Mouse (Mus musculus) embryo, embryonic 10 days (tissue): ENCODE results near the gene Isca1.
"Not testable (repeated sequence)": the region's sequence is repeated elsewhere in the genome, so short reads cannot be mapped to it uniquely, and the experiment has no call there.

ENCODE experiments used
- DNase-seq: peaks from one replicate; pipeline ENCODE4 v3.0.0-alpha.2; 2015; ENCODE audit warnings: low spot score

Isca1 gene

GRCm38 (mm10) chr13:59746711-59747110, 22.9 kb downstream of the Isca1 start, which contains the start of gene 1700014D04Rik:
TSS of gene 1700014D04Rik (minus strand) at chr13:59746752.
- no peak for DNase-seq

DNA sequence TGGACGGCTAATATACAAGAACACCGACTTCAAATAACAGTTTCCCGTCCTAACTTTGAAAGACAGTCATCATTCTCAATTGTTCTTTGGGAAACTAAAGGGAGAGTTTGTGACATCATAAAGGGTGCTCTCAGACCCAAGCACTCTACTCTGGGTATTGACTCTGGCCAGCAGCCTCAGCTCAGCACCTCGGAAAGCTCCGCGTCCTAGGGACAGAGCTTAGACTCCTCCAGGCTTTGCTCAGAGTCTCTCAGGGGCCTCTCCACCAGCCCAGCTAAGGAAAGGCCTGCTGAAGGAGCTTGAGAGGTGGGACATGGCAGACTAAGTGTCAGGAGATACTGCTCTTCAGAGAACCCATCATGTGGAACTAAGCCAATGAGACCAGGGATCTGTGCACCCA, 23.4 kb downstream of the Isca1 start:
- DNase-seq, result no peak

DNA sequence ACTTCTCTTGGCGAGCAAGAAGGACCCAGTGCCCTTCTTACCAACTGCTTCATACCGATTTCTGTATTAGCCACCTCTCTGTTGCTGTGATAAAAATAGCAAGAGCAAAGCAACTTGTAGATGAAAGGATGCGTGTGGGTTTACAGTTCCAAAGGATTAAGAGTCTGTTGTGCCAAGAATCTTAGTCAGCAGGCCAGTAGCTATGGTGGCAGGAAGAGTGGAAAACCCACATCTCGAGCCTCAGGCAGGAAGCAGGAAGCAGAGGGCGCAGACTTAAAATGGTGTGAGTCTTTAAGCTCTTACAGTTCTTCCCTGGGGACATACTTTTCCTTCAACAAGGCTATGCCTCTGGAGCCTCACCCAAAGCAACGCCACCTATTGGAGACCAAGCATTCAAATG, 24.1 kb downstream of the Isca1 start:
- DNase-seq, result no peak

DNA sequence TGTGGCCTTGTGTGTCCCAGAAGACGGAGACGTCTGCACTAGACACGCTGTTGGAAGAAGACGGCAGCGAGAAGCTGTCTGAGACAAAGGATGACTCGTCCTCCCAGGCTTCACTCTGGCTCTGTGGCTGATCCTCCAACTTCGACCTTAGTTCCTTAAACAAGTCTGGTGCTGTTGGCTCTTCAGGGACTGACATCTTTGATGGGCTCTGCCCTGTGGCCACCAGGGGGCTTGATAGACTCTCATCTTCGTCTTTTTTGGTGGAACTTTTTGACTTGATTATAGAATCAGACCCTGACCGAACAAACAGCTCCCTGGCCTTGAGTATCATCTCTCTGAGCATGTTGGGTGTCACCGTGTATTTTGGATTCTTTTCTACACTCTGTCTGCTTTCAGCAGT, 27.9 kb downstream of the Isca1 start:
- no peak for DNase-seq

GRCm38 (mm10) chr13:59741096-59741495, 28.5 kb downstream of the Isca1 start:
- DNase-seq, result no peak

DNA sequence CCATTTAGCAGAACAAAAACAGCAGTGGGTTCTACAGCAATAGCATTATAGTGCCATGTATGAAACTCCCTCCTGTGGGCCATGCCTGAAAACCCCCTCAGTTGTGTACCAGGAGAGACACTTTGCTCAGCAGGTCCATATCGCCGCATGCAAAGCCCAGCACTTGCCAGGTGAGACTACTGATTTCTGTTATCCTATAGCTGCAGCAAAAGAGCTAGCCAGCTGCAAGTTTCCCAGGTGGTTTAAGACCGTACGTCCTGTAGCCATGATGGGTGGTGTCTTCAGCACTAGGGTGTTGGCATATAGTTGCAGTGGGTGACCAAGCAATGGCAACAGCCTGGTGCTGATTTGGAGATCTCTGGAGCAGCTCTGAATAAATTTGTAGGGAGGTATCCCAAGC, 30.2 kb downstream of the Isca1 start:
- DNase-seq, result no peak

DNA sequence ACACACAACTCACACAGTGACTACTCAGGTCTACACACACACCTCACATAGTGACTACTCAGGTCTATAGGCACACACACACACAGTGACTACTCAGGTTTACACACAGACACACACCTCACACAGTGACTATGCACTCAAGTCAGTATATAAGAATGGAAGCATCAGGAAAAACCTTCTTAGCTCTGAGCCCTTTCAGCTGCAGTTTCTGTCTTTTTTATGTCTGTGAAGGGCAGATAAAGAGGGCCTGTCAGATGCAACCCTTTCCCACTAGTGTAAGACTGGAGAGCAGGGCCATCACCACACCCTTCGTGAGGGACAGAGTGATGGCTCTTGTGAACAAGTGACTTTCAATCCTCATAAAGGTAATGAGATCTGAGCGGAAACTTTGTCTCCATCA, 31.2 kb downstream of the Isca1 start:
- DNase-seq, result no peak

- peak; percentile 55 for DNase-seq
These were observed 34.4 kb downstream of the Isca1 start for GRCm38 (mm10) chr13:59735190-59735589.

DNA sequence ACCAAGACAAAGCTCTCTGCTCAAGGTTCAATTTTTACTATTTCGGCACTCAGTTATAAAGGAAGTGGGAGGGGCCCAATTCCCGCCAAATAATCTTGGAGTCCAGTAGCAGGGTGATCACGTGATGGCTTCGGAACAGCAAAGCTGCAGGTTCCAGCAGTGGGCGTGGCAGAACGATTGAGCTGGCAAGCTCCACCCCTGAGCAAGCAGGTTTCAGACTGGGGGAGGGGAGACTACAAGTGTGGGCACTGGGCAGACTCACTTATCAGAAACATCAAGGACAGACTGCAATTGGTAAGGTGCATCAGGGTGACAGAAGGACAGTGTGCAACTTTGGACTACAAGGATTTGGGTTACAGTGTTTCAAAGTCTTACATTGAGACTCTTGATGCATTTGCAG, 35.3 kb downstream of the Isca1 start:
- not testable (repeated sequence) for DNase-seq

DNA sequence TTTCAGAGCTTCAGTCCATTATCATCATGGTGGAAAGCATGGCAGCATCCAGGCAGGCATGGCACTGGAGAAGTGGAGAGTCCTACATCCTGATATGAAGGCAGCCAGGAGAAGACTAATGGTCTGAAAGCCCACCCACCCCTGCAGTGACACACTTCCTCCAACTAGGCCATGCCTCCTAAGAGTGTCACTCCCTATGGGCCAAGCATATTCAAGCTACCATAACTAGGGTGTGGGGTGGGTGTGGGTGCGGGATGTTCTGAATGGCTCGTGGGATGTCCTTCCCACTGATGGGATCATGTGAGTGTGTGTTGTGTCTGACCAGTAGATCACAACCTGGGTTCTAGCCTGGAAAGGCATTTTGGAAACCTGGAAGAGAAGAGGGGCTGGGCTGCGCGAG, 35.7 kb downstream of the Isca1 start:
- no peak for DNase-seq

GRCm38 (mm10) chr13:59731652-59732051, 38.0 kb downstream of the Isca1 start, which contains the start of gene Spata31d1d:
TSS of gene Spata31d1d (minus strand) at chr13:59731752.
- DNase-seq, result no peak

GRCm38 (mm10) chr13:59728378-59729093, 41.1 kb downstream of the Isca1 start:
- DNase-seq, result peak; percentile 93

DNA sequence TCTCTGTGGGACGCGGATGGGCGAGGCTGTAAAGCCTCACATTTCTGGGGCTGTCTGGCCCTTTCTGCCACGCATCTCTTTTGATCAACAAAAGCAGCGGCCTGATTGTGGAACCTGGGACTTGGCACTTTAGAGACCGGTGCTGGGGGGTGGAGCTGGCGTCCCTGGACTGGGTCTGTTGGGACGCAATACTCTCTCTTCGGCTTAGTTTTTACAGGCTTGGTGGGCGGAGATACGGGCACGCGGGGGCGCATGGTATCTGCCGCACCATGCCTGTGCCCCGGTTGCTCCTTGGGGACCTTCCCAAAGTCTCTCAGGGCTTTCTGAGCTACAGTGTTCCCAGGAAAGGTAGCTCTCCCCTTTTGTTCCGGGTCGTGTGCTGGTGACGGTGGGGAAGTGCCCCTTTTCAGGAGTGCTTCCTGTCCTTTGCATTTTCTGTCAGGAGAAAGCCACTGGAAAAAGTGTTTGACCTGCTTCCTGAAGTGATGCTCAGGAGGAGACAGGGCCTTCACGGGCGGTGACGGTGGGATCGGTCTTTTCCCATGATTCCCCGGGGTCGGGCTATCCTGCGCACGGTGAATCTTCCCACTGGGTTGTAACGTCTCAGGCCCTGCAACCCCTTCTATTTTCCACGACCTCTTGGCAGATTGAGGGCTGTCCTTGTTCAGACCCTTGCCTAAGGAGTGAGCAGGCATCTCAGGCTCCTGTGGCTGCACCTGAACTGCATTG, 43.3 kb downstream of the Isca1 start:
- no peak for DNase-seq

DNA sequence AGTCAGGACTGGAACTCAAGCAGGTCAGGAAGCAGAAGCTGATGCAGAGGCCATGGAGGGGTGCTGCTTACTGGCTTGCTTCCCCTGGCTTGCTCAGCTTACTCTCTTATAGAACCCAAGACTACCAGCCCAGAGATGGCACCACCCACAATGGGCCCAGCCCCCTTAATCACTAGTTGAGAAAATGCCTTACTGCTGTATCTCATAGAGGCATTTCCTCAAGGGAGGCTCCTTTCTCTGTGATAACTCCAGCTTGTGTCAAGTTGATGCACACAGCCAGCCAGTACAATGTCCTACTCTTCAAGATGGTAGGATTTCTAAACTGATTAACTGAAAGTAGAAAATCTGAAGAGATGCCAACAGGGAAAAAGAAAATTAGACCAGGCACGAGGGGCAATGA, 47.5 kb downstream of the Isca1 start:
- not testable (repeated sequence) for DNase-seq

- DNase-seq, result no peak
These were observed 50.1 kb downstream of the Isca1 start for GRCm38 (mm10) chr13:59719475-59719874.

DNA sequence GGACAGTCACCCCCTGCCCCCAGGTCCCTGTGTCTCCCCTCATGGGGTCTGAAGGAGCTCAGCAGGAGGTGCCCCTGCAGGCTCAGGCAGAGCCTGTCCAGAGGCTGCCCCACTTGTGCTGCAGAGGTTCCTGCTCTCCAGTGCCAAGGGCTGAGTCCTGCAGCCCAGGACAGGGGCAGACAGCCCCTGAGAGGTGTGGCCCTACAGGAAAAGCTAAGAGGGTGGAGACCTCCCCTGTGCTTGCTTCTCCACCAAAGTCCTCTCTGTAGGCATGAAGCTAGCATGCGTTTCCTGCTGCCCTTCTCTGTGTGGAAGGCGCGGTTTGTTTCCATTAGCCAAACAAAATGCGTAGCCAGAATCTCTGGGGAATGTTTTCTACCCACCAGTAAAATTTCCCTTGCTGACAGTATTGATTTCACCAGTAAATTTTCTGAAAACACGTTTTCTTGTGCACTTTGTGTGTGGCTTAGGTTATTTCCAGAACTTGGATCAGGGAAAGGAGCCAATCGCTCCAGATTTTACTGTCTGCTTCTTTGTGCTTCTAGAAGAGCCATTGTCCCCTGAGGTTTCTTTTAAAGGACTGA, 50.7 kb downstream of the Isca1 start:
- not testable (repeated sequence) for DNase-seq

- DNase-seq, result no peak
These were observed 55.9 kb downstream of the Isca1 start for GRCm38 (mm10) chr13:59713710-59714109.

GRCm38 (mm10) chr13:59711984-59712383, 57.6 kb downstream of the Isca1 start, which contains the start of gene Spata31d1b:
TSS of gene Spata31d1b (plus strand) at chr13:59712284.
- DNase-seq, result not testable (repeated sequence)

DNA sequence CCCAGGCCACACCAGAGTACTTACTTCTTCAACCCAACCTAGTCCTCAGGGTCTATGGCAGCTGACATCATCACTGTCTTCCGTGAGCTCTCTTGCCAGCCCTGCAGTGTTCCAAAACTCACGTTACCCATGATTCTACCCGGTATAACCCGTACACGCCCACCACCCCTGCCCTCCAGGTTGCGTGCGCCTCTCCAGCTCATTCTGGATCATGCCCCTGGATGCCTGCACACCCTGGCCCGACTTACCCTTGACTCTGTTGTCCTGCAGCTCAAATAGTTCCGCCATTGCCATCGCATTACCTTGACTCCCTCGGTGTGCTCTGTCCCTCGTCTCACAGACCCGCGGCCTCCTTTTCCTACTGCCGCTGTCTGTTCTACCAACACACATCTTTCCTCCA, 59.4 kb downstream of the Isca1 start, which contains the start of gene Spata31d1a:
Gene Spata31d1a, minus strand, starts transcription at position 101 of the 400 bp plus-strand sequence.
- no peak for DNase-seq
